Mouse (Mus musculus) intestine, embryonic 16.5 days (tissue): Measurements from ENCODE around the gene Tmem207. TPM values are rescaled to one million over a fixed set of nuclear protein-coding genes. Genes with fewer than 3 reads are reported as not detected.

ENCODE experiments used
- ATAC-seq: fragments of 200-750 bp; cut with Nextera tagmentation; 2 replicates; pipeline ENCODE4 v1.8.0; 2017; ENCODE audit warnings: moderate TSS enrichment, moderate library complexity
- H3K27ac ChIP-seq: fragments of 300-500 bp; sonication (generic); 2 replicates; pipeline ENCODE4 v1.5.1; 2014; ENCODE audit warnings: mild to moderate bottlenecking, low read length
- H3K27me3 ChIP-seq: fragments of 300-500 bp; sonication (generic); replicated peaks from 2 replicates; pipeline ENCODE4 v1.6.1; 2014; ENCODE audit warnings: low read length, control low read depth, mixed read lengths; ENCODE audit not compliant: control insufficient read depth, insufficient read depth
- H3K36me3 ChIP-seq: fragments of 300-500 bp; sonication (generic); 2 replicates; pipeline ENCODE4 v1.6.1; 2014; ENCODE audit warnings: low read length, control low read depth; ENCODE audit not compliant: control insufficient read depth, insufficient read depth
- H3K4me1 ChIP-seq: fragments of 300-500 bp; sonication (generic); 2 replicates; pipeline ENCODE4 v1.6.1; 2014; ENCODE audit warnings: low read length, control low read depth, mixed read lengths; ENCODE audit not compliant: control insufficient read depth, insufficient read depth
- H3K4me2 ChIP-seq: fragments of 300-500 bp; sonication (generic); 2 replicates; pipeline ENCODE4 v1.6.1; 2014; ENCODE audit warnings: low read depth, low read length, control low read depth
- H3K4me3 ChIP-seq: fragments of 300-500 bp; sonication (generic); 2 replicates; pipeline ENCODE4 v1.5.1; 2014; ENCODE audit warnings: mild to moderate bottlenecking, low read length
- H3K9ac ChIP-seq: fragments of 300-500 bp; sonication (generic); 2 replicates; pipeline ENCODE4 v1.6.1; 2014; ENCODE audit warnings: low read depth, low read length
- H3K9me3 ChIP-seq: fragments of 300-500 bp; sonication (generic); 2 replicates; pipeline ENCODE4 v1.6.1; 2016; ENCODE audit warnings: low read length, control low read depth; ENCODE audit not compliant: control insufficient read depth
- WGBS: fragments of 180-500 bp; shearing (Covaris S2); extraction: QIAGEN DNeasy Blood & Tissue Kit; methylation state at CpG from one replicate; pipeline ENCODE4 v1.1.7; 2014; 5-methylcytosine and 5-hydroxymethylcytosine counted together
- polyA plus RNA-seq: library from polyadenylated mRNA; unstranded; fragments of >200 nt; fragmentation: Nextera tagmentation; extraction: Ambion mirVana; gene quantifications from 2 replicates; pipeline ENCODE4 v1.2.1, GENCODE M21; 2015

The Tmem207 gene
- polyA plus RNA-seq = not detected in 2 replicates

DNA sequence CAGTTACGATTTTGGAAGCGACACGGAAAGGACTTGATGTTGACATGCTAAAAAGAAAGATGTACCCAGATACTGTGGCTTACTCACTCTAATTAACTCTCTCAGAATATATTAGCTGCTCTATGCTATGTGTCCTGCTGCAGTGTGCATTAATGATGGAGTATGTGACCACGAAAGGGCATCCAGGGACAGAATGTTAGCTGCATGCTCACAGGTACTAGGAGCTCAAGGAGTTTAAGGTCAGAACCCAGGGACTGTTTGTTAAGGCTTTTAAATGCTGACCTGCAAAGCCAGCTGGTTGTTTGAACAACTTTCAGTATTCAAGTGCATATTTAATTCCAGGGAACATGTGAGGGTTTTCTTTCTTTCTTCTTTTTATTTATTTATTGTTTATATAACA, at the start of gene Tmem207:
Gene Tmem207 (minus strand): TSS at position 101 of the 400 bp plus-strand sequence.
- H3K4me3 ChIP-seq = no peak within 1 kb of the TSS
- no peak within 1 kb of the TSS for H3K9ac ChIP-seq
- H3K27me3 ChIP-seq = no peaks in the 10 kb centered on the region
- no peaks in the 10 kb centered on the region for H3K9me3 ChIP-seq
- no peak within 1 kb of the TSS for H3K27ac ChIP-seq
- ATAC-seq = no peak
- no peak within 1 kb of the TSS for H3K4me2 ChIP-seq
- no peaks in the 10 kb centered on the region for H3K36me3 ChIP-seq
- no peaks in the 10 kb centered on the region for H3K4me1 ChIP-seq
- WGBS = 88% methylated on average over 4 of the region's 4 CpGs

DNA sequence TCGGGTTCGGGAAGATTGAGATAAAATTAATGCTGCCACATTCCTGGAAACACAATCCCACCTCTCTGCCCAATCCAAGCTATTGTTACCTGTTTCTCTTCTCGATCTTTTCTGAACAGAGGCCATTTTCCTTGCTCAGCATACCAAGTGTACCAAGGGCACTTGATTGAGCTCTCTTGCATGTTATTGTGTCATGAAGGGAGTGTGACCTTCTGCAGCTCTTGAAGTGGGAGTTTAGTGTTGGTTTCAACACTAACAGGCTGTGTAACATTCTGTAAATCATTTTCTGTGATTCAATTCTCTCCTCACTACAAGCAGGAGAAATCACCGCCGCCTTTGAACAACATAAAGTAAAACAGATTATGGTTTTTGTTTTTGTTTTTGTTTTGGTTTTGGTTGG, 47.6 kb upstream of the Tmem207 start:
- no peaks in the 10 kb centered on the region for H3K27me3 ChIP-seq
- no peaks in the 10 kb centered on the region for H3K36me3 ChIP-seq
- WGBS = 87% methylated on average over 5 of the region's 5 CpGs
- H3K4me1 ChIP-seq = no peaks in the 10 kb centered on the region
- H3K27ac ChIP-seq = no peak overlapping the region
- no peak overlapping the region for H3K9ac ChIP-seq
- H3K9me3 ChIP-seq = no peaks in the 10 kb centered on the region
- H3K4me2 ChIP-seq = no peak overlapping the region
- no peak overlapping the region for H3K4me3 ChIP-seq
- no peak for ATAC-seq

DNA sequence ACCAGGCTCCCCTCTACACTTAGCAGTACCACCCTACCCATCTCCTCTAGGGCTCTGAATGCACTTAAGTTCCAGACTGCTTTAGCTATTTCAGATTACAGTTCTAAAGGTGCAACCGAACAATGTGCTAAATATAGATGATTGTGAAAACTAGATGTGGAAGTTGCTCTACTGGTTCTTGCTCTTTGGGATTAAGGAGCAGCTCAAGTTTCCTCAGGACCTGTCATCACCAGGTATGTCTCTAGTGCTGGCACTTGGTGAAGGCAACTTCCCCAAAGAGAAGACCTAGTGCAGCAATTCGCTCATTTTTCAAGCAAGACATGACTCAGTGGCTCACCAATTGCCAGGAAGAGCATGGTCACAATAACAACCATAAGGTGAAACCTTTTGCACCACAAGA, 45.3 kb upstream of the Tmem207 start:
- no peak for ATAC-seq
- Histone ChIP-seq H3K4me2 (no peak overlapping the region), H3K36me3 (no peaks in the 10 kb centered on the region), H3K27me3 (no peaks in the 10 kb centered on the region), H3K9me3 (no peaks in the 10 kb centered on the region), H3K27ac (no peak overlapping the region), H3K4me3 (no peak overlapping the region), H3K9ac (no peak overlapping the region), H3K4me1 (no peaks in the 10 kb centered on the region)
- 88% methylated on average over 2 of the region's 2 CpGs for WGBS

DNA sequence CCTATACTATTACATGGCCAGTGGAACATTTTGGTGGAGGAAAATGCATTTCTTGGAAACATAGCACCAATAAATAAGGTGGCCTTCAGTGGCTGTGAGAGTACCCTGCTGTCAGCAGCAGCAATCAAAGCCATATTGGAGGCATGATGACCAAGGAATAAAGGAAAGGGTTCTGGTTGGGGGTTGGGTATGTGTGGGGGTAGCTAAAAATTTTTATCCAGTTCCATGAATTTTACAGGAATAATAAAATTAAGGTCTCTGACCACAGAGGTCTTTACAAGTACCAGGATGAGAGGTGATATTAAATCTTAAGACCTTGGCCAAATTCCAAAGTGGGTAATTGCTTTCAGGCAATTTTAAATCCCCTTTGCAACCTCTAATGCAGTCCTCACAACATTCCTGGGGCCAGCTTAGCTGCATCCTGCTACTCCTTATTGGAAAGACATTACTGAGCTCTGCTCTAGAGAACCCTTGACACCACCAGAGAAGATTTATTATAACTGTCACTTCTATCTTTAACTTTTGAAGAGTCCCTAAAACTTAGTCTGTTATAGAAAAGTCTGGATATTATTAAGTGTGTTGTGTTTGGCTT, 42.9 kb upstream of the Tmem207 start:
- no peak overlapping the region for H3K9ac ChIP-seq
- ATAC-seq = no peak
- no peaks in the 10 kb centered on the region for H3K9me3 ChIP-seq
- no peaks in the 10 kb centered on the region for H3K36me3 ChIP-seq
- H3K4me3 ChIP-seq = no peak overlapping the region
- no peaks in the 10 kb centered on the region for H3K27me3 ChIP-seq
- no peak overlapping the region for H3K27ac ChIP-seq
- H3K4me1 ChIP-seq = no peaks in the 10 kb centered on the region
- no peak overlapping the region for H3K4me2 ChIP-seq

DNA sequence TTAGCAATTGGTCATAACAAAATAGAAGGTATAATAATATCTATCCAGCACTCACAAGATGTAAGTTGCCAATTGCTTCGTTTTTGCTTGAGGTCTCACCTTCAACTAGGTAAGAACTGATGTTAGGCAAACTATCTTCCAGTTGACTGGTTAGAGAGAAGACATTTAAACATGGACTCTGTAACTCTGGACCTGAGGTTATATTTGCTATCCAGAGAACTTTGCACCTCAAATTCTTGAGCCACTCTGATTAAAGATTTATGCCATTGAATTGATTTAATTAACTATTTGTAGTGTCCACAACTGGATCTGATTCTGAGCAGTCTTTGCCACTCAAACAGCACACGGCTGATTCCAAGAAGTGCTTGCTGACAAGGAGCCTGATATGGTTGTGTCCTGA, 36.2 kb upstream of the Tmem207 start:
- no peak overlapping the region for H3K27ac ChIP-seq
- H3K36me3 ChIP-seq = no peaks in the 10 kb centered on the region
- no peak for ATAC-seq
- WGBS = 76% methylated on average over 2 of the region's 2 CpGs
- no peak overlapping the region for H3K4me2 ChIP-seq
- H3K9ac ChIP-seq = no peak overlapping the region
- H3K9me3 ChIP-seq = no peaks in the 10 kb centered on the region
- H3K4me1 ChIP-seq = no peaks in the 10 kb centered on the region
- no peak overlapping the region for H3K4me3 ChIP-seq
- H3K27me3 ChIP-seq = no peaks in the 10 kb centered on the region

DNA sequence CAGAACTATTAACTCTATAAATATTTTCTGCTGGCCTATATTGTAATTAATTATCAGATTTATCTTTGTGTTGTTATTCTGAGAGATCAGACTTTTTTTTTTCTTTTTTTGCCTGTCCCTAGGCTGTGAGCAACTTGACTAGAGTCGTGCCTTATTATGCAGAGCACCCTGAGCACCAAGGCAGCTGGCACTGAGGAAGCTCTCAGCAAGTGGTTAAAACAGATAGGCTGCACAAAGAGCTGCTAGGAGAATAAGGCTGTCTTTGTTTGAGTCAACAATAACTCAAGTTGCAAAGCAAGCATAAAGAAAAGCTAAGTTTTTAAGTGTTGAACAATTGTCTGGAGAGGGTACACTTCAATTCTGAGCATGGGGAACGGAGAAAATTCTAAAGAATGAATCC, 35.2 kb upstream of the Tmem207 start:
- ATAC-seq = no peak

DNA sequence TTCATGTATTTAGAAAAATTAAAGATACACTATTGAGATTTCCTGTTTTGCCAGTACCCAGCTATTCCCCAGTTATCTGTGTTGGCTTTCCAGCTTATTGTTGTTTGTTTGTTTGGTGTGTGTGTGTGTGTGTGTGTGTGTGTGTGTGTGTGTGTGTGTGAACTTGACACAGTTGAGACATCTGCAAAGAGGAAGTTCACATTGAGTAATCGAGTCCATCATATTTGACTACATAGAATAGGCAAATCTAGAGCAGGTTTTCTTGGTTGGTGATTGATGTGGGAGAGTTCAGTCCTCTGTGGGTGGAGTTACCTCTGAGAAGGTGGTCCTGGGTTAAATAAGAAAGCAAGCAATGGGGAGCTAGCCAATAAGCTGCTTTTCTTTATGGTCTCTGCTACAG, 32.2 kb upstream of the Tmem207 start:
- Histone ChIP-seq H3K4me1 (no peaks in the 10 kb centered on the region), H3K9ac (no peak overlapping the region), H3K4me2 (no peak overlapping the region), H3K27ac (no peak overlapping the region), H3K9me3 (no peaks in the 10 kb centered on the region), H3K4me3 (no peak overlapping the region), H3K27me3 (no peaks in the 10 kb centered on the region), H3K36me3 (no peaks in the 10 kb centered on the region)
- ATAC-seq = no peak
- 85% methylated on average over 1 of the region's 1 CpGs for WGBS

More for the DNA sequence above, 35.2 kb upstream of the Tmem207 start:
- Histone ChIP-seq H3K4me1 (no peaks in the 10 kb centered on the region), H3K4me2 (no peak overlapping the region), H3K9ac (no peak overlapping the region), H3K4me3 (no peak overlapping the region), H3K27ac (no peak overlapping the region), H3K36me3 (no peaks in the 10 kb centered on the region), H3K27me3 (no peaks in the 10 kb centered on the region), H3K9me3 (no peaks in the 10 kb centered on the region)
- WGBS = 53% methylated on average over 2 of the region's 2 CpGs

DNA sequence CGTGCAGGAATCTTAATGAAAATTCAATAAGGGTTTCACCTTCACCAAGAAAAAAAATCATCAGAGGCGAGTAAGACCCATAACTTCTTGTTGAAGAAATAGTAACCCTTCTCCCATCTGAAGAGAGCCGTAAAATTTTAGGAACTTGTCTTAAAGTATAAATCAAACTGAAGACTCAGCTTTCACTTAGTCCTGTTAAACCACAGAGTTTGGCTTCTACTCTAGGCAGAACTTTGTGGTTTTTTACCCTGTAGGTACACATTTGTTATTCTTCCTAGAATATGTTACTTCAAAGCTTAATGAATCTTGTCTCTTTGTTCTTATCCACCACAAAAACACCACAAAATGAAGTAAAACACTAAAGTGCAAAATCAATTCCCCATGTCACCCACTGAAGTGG, 25.7 kb upstream of the Tmem207 start:
- no peak overlapping the region for H3K4me2 ChIP-seq
- no peak overlapping the region for H3K9ac ChIP-seq
- no peaks in the 10 kb centered on the region for H3K27me3 ChIP-seq
- H3K27ac ChIP-seq = no peak overlapping the region
- ATAC-seq = no peak
- H3K4me1 ChIP-seq = no peaks in the 10 kb centered on the region
- no peak overlapping the region for H3K4me3 ChIP-seq
- WGBS = 72% methylated on average over 3 of the region's 3 CpGs
- H3K9me3 ChIP-seq = no peaks in the 10 kb centered on the region
- H3K36me3 ChIP-seq = no peaks in the 10 kb centered on the region

DNA sequence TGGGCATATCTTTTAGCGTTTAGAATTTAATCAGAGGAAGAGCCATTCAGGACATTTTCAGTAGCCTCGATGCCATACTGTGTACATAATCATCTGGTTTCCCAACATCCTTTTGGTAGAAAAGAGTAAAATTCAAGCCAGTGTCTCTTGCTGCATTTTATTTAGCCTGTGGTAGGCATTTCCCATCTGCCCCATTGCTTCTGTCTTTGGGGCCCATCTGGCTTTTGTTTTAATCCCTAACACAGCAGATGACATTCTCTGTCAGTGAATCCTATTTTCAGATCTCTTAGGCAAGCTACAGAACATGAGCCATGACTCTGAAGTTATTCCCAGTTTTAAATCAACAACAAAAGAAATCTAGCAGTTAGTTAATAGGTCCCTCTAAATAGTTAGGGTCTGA, 22.7 kb upstream of the Tmem207 start:
- Histone ChIP-seq H3K36me3 (no peaks in the 10 kb centered on the region), H3K9ac (no peak overlapping the region), H3K27me3 (no peaks in the 10 kb centered on the region), H3K4me3 (no peak overlapping the region), H3K9me3 (no peaks in the 10 kb centered on the region), H3K4me2 (no peak overlapping the region), H3K4me1 (no peaks in the 10 kb centered on the region), H3K27ac (no peak overlapping the region)
- 92% methylated on average over 2 of the region's 2 CpGs for whole genome bisulfite sequencing
- no peak for ATAC-seq

DNA sequence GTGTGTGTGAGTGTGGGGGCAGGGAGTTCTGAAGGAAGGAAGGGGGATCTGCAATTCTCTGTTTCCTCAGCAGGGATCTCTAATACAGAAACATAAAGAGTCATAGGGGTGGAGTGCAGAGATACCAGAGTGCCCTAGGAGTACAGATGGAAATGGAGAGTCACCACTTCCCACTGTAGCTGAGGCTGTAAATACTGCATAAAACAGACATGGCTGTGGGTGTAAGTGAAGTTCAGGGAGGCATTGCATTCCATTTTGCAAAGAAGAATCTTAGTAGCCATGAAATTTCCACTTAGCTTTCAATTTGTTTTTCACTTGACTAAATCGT, 20.3 kb upstream of the Tmem207 start:
- Histone ChIP-seq H3K27ac (no peak overlapping the region), H3K4me2 (no peak overlapping the region), H3K4me3 (no peak overlapping the region), H3K9me3 (no peaks in the 10 kb centered on the region), H3K36me3 (no peaks in the 10 kb centered on the region), H3K4me1 (no peaks in the 10 kb centered on the region), H3K9ac (no peak overlapping the region), H3K27me3 (no peaks in the 10 kb centered on the region)
- ATAC-seq = no peak
- 48% methylated on average over 1 of the region's 1 CpGs for WGBS
